Mouse (Mus musculus) midbrain, embryonic 11.5 days (tissue): ENCODE data around the gene Ror2. TPM values are rescaled to one million over a fixed set of nuclear protein-coding genes. Genes with fewer than 3 reads are reported as not detected.
A peak's percentile ranks its signal among the peaks of the same experiment; 100 is the strongest.

ENCODE experiments used
- ATAC-seq: fragments of 200-750 bp; cut with Nextera tagmentation; 2 replicates; pipeline ENCODE4 v1.8.0; 2017; ENCODE audit warnings: moderate TSS enrichment, moderate library complexity; ENCODE audit not compliant: low FRiP score
- DNase-seq: peaks from one replicate; pipeline ENCODE4 v3.0.0; 2015; ENCODE audit warnings: low spot score; ENCODE audit errors: missing footprints
- H3K27ac ChIP-seq: fragments of 300-500 bp; sonication (generic); 2 replicates; pipeline ENCODE4 v1.5.1; 2014; ENCODE audit warnings: low read depth, low read length
- H3K27me3 ChIP-seq: fragments of 300-500 bp; sonication (generic); 2 replicates; pipeline ENCODE4 v1.6.1; 2014; ENCODE audit warnings: mild to moderate bottlenecking, low read length, moderate library complexity, mixed read lengths; ENCODE audit not compliant: control insufficient read depth, insufficient read depth
- H3K36me3 ChIP-seq: fragments of 300-500 bp; sonication (generic); 2 replicates; pipeline ENCODE4 v1.6.1; 2014; ENCODE audit warnings: mild to moderate bottlenecking, low read length, moderate library complexity, mixed read lengths; ENCODE audit not compliant: control insufficient read depth, insufficient read depth
- H3K4me1 ChIP-seq: fragments of 300-500 bp; sonication (generic); 2 replicates; pipeline ENCODE4 v1.6.1; 2014; ENCODE audit warnings: low read length; ENCODE audit not compliant: control insufficient read depth, insufficient read depth
- H3K4me2 ChIP-seq: fragments of 300-500 bp; sonication (generic); 2 replicates; pipeline ENCODE4 v1.6.1; 2014; ENCODE audit warnings: mild to moderate bottlenecking, moderate library complexity
- H3K4me3 ChIP-seq: fragments of 300-500 bp; sonication (generic); 2 replicates; pipeline ENCODE4 v1.5.1; 2014; ENCODE audit warnings: low read depth, low read length
- H3K9ac ChIP-seq: fragments of 300-500 bp; sonication (generic); 2 replicates; pipeline ENCODE4 v1.6.1; 2014; ENCODE audit warnings: low read length
- H3K9me3 ChIP-seq: fragments of 300-500 bp; sonication (generic); 2 replicates; pipeline ENCODE4 v1.6.1; 2016; ENCODE audit warnings: low read length; ENCODE audit not compliant: control insufficient read depth
- WGBS: fragments of 180-500 bp; shearing (Covaris S2); extraction: QIAGEN DNeasy Blood & Tissue Kit; methylation state at CpG from one replicate; pipeline ENCODE4 v1.1.7; 2014; 5-methylcytosine and 5-hydroxymethylcytosine counted together
- polyA plus RNA-seq: library from polyadenylated mRNA; unstranded; fragments of >200 nt; fragmentation: Nextera tagmentation; extraction: Ambion mirVana; gene quantifications from 2 replicates; pipeline ENCODE4 v1.2.1, GENCODE M21; 2014

The Ror2 gene
- polyA plus RNA-seq, 1 experiment from 2014 or later, result 4.8 TPM

GRCm38 (mm10) chr13:53183161-53183577, 102.8 kb downstream of the Ror2 start:
- Histone ChIP-seq H3K4me2 (no peak overlapping the region), H3K4me1 (peaks cover 8% of the 10 kb centered on the region), H3K9ac (no peak overlapping the region), H3K27ac (no peak overlapping the region), H3K4me3 (no peak overlapping the region), H3K27me3 (no peaks in the 10 kb centered on the region), H3K36me3 (no peaks in the 10 kb centered on the region), H3K9me3 (no peaks in the 10 kb centered on the region)
- no peak for DNase-seq
- no peak for ATAC-seq
- WGBS, result 67% methylated on average over 8 of the region's 8 CpGs

- Histone ChIP-seq H3K27ac (no peak overlapping the region), H3K4me2 (no peak overlapping the region), H3K4me3 (no peak overlapping the region), H3K27me3 (no peaks in the 10 kb centered on the region), H3K36me3 (no peaks in the 10 kb centered on the region), H3K9ac (no peak overlapping the region), H3K4me1 (peaks cover 12% of the 10 kb centered on the region), H3K9me3 (no peaks in the 10 kb centered on the region)
- WGBS, result 8% methylated on average over 13 of the region's 13 CpGs
- DNase-seq (no peak), ATAC-seq (no peak; the same call in 1 of the 2 replicates)
These were observed 107.3 kb downstream of the Ror2 start for GRCm38 (mm10) chr13:53178594-53178993.

GRCm38 (mm10) chr13:53178171-53178570, 107.8 kb downstream of the Ror2 start:
- 26% methylated on average over 4 of the region's 4 CpGs for WGBS
- Histone ChIP-seq H3K36me3 (no peaks in the 10 kb centered on the region), H3K9me3 (no peaks in the 10 kb centered on the region), H3K4me1 (peaks cover 12% of the 10 kb centered on the region), H3K4me3 (no peak overlapping the region), H3K9ac (no peak overlapping the region), H3K27me3 (no peaks in the 10 kb centered on the region), H3K4me2 (no peak overlapping the region), H3K27ac (no peak overlapping the region)
- no peak for DNase-seq
- peak; percentile 50; the same call in 1 of the 2 replicates for ATAC-seq

GRCm38 (mm10) chr13:53177424-53177718, 108.6 kb downstream of the Ror2 start:
- H3K4me1 ChIP-seq, result peaks cover 12% of the 10 kb centered on the region
- no peaks in the 10 kb centered on the region for H3K9me3 ChIP-seq
- no peaks in the 10 kb centered on the region for H3K27me3 ChIP-seq
- no peaks in the 10 kb centered on the region for H3K36me3 ChIP-seq
- no peak overlapping the region for H3K4me3 ChIP-seq
- no peak for DNase-seq
- H3K9ac ChIP-seq, result no peak overlapping the region
- 65% methylated on average over 7 of the region's 7 CpGs for WGBS
- no peak overlapping the region for H3K4me2 ChIP-seq
- ATAC-seq, result no peak
- no peak overlapping the region for H3K27ac ChIP-seq

- WGBS, result 79% methylated on average over 10 of the region's 10 CpGs
- peaks cover 12% of the 10 kb centered on the region for H3K4me1 ChIP-seq
- no peak for ATAC-seq
These were observed 109.1 kb downstream of the Ror2 start for GRCm38 (mm10) chr13:53176695-53177423.

GRCm38 (mm10) chr13:53175041-53175440, 110.9 kb downstream of the Ror2 start:
- ATAC-seq, result no peak
- Histone ChIP-seq H3K36me3 (no peaks in the 10 kb centered on the region), H3K4me1 (peaks cover 12% of the 10 kb centered on the region)

More at GRCm38 (mm10) chr13:53176695-53177423, 109.1 kb downstream of the Ror2 start:
- Histone ChIP-seq H3K36me3 (no peaks in the 10 kb centered on the region), H3K9me3 (no peaks in the 10 kb centered on the region), H3K27me3 (no peaks in the 10 kb centered on the region), H3K9ac (no peak overlapping the region), H3K4me3 (no peak overlapping the region), H3K4me2 (no peak overlapping the region), H3K27ac (no peak overlapping the region)
- no peak for DNase-seq

GRCm38 (mm10) chr13:53163671-53164070, 122.3 kb downstream of the Ror2 start:
- H3K4me1 ChIP-seq, result peaks cover 12% of the 10 kb centered on the region

More at GRCm38 (mm10) chr13:53175041-53175440, 110.9 kb downstream of the Ror2 start:
- Histone ChIP-seq H3K27ac (no peak overlapping the region), H3K9ac (no peak overlapping the region), H3K27me3 (no peaks in the 10 kb centered on the region), H3K4me3 (no peak overlapping the region), H3K9me3 (no peaks in the 10 kb centered on the region), H3K4me2 (no peak overlapping the region)
- no peak for DNase-seq
- 74% methylated on average over 7 of the region's 7 CpGs for WGBS

GRCm38 (mm10) chr13:53163060-53163459, 122.9 kb downstream of the Ror2 start:
- H3K4me1 ChIP-seq, result peaks cover 12% of the 10 kb centered on the region
- 83% methylated on average over 8 of the region's 8 CpGs for WGBS
- H3K9me3 ChIP-seq, result no peaks in the 10 kb centered on the region
- no peak overlapping the region for H3K9ac ChIP-seq
- H3K36me3 ChIP-seq, result no peaks in the 10 kb centered on the region
- DNase-seq, result no peak
- no peak overlapping the region for H3K4me3 ChIP-seq
- H3K27me3 ChIP-seq, result no peaks in the 10 kb centered on the region
- H3K4me2 ChIP-seq, result no peak overlapping the region
- no peak for ATAC-seq
- no peak overlapping the region for H3K27ac ChIP-seq

More at GRCm38 (mm10) chr13:53163671-53164070, 122.3 kb downstream of the Ror2 start:
- Histone ChIP-seq H3K27me3 (no peaks in the 10 kb centered on the region), H3K36me3 (no peaks in the 10 kb centered on the region), H3K27ac (no peak overlapping the region), H3K4me3 (no peak overlapping the region), H3K9ac (no peak overlapping the region), H3K4me2 (no peak overlapping the region), H3K9me3 (no peaks in the 10 kb centered on the region)
- DNase-seq (no peak), ATAC-seq (no peak)
- WGBS, result 72% methylated on average over 10 of the region's 10 CpGs

- Histone ChIP-seq H3K27me3 (no peaks in the 10 kb centered on the region), H3K4me2 (no peak overlapping the region), H3K9me3 (no peaks in the 10 kb centered on the region), H3K27ac (no peak overlapping the region), H3K4me1 (no peaks in the 10 kb centered on the region), H3K4me3 (no peak overlapping the region), H3K36me3 (no peaks in the 10 kb centered on the region), H3K9ac (no peak overlapping the region)
- 89% methylated on average over 5 of the region's 6 CpGs for WGBS
- DNase-seq (no peak), ATAC-seq (no peak)
These were observed 126.4 kb downstream of the Ror2 start for GRCm38 (mm10) chr13:53159501-53159900.
